Mouse (Mus musculus) ES-E14 (cell line): ENCODE results near the gene Mtmr4. TPM values are rescaled to one million over a fixed set of nuclear protein-coding genes. Genes with fewer than 3 reads are reported as not detected.

Source experiments
- DNase-seq: peaks from one replicate; pipeline ENCODE4 v3.0.0-alpha.2; 2013; ENCODE audit warnings: low read depth, low spot score
- H3K27ac ChIP-seq: 2 replicates; pipeline ENCODE4 v1.5.1; 2012; ENCODE audit warnings: low read depth, mild to moderate bottlenecking, low read length, moderate library complexity, mixed read lengths; ENCODE audit not compliant: poor library complexity, insufficient read depth, severe bottlenecking
- H3K36me3 ChIP-seq: 2 replicates; pipeline ENCODE4 v1.6.1; 2012; ENCODE audit warnings: mild to moderate bottlenecking, low read length, moderate library complexity, mixed read lengths; ENCODE audit not compliant: control insufficient read depth, poor library complexity, insufficient read depth, severe bottlenecking
- H3K4me1 ChIP-seq, 2 experiments: fragments of 150-350 bp in 1 of 2; sonication (generic) in 1 of 2; 2 replicates each; pipeline ENCODE4 v1.6.1; 2012; ENCODE audit warnings: low read length in 2 of 2, mild to moderate bottlenecking in 1 of 2, mixed read lengths in 1 of 2; ENCODE audit not compliant: control insufficient read depth in 2 of 2, insufficient read depth in 2 of 2, poor library complexity in 1 of 2
- H3K4me3 ChIP-seq, 2 experiments: fragments of 150-350 bp in 1 of 2; sonication (generic) in 1 of 2; 2 replicates each; pipeline ENCODE4 v1.5.1; 2012; ENCODE audit warnings: low read length in 2 of 2, low read depth in 1 of 2, mild to moderate bottlenecking in 1 of 2, mixed read lengths in 1 of 2; ENCODE audit not compliant: insufficient read depth in 1 of 2, poor library complexity in 1 of 2, severe bottlenecking in 1 of 2
- H3K9ac ChIP-seq: 2 replicates; pipeline ENCODE4 v1.6.1; 2012; ENCODE audit warnings: low read depth, mild to moderate bottlenecking, low read length, mixed read lengths; ENCODE audit not compliant: poor library complexity, insufficient read depth, severe bottlenecking
- H3K9me3 ChIP-seq: fragments of 150-350 bp; sonication (generic); 2 replicates; pipeline ENCODE4 v1.6.1; 2012; ENCODE audit warnings: low read depth, mild to moderate bottlenecking, low read length; ENCODE audit not compliant: control insufficient read depth, insufficient read depth
- CHD2 ChIP-seq: IDR thresholded peaks from 2 replicates; pipeline ENCODE4 v1.6.1; 2014; ENCODE audit warnings: mild to moderate bottlenecking, low read depth, low read length, inconsistent platforms
- HCFC1 ChIP-seq: IDR thresholded peaks from 2 replicates; pipeline ENCODE4 v1.6.1; 2012; ENCODE audit warnings: low read length, inconsistent platforms, borderline replicate concordance; ENCODE audit not compliant: insufficient read depth
- MAFK ChIP-seq: IDR thresholded peaks from 2 replicates; pipeline ENCODE4 v1.6.1; 2014; ENCODE audit warnings: mild to moderate bottlenecking, low read depth, low read length, inconsistent platforms; ENCODE audit not compliant: insufficient read depth
- ZC3H11A ChIP-seq: IDR thresholded peaks from 2 replicates; pipeline ENCODE4 v1.6.1; 2012; ENCODE audit warnings: low read depth, mild to moderate bottlenecking, inconsistent platforms, low read length, borderline replicate concordance
- ZNF384 ChIP-seq: IDR thresholded peaks from 2 replicates; pipeline ENCODE4 v1.6.1; 2012; ENCODE audit warnings: low read depth, low read length, inconsistent platforms
- in situ Hi-C, 2 experiments: fragments of 600-800 bp; cut with MboI; formaldehyde crosslinking; loops; one replicate each; pipeline ENCODE4 v1.15.1; 2025; ENCODE audit warnings: low sequenced_read_pairs in 2 of 2, inconsistent platforms in 1 of 2; ENCODE audit not compliant: unreplicated experiment in 2 of 2
- total RNA-seq: library from RNA; depleted of rRNA; stranded (reverse); fragments of 300-350 nt; gene quantifications from 2 replicates; pipeline ENCODE4 v1.2.3, GENCODE M21; 2012

Mtmr4 gene
- total RNA-seq, 1 experiment = 27.7 TPM

- Histone ChIP-seq H3K27ac (no peak overlapping the region), H3K36me3 (no peaks in the 10 kb centered on the region), H3K4me3 (no peak overlapping the region), H3K9me3 (no peaks in the 10 kb centered on the region), H3K9ac (no peak overlapping the region), H3K4me1 (no peaks in the 10 kb centered on the region)
- TF ChIP-seq MAFK (no peak), CHD2 (no peak), ZNF384 (no peak), ZC3H11A (no peak), HCFC1 (no peak)
- no peak for DNase-seq
- in situ Hi-C loops = no loop called here
These were observed 62.7 kb downstream of the Mtmr4 start for GRCm38 (mm10) chr11:87654693-87655092.

- TF ChIP-seq CHD2 (no peak), ZNF384 (no peak), ZC3H11A (no peak)
- Histone ChIP-seq H3K36me3 (no peaks in the 10 kb centered on the region), H3K9ac (no peak overlapping the region), H3K27ac (no peak overlapping the region), H3K4me3 (no peak overlapping the region), H3K9me3 (no peaks in the 10 kb centered on the region), H3K4me1 (no peaks in the 10 kb centered on the region)
- in situ Hi-C loops = no loop called here
- no peak for DNase-seq
These were observed 67.3 kb downstream of the Mtmr4 start for GRCm38 (mm10) chr11:87659216-87659615.

GRCm38 (mm10) chr11:87662407-87662806 lies 70.4 kb downstream of the Mtmr4 start, which contains the start of gene Rnf43:
TSS of gene Rnf43 (plus strand) at chr11:87662722.
- Histone ChIP-seq H3K9ac (peak within 1 kb of the TSS; percentile 6; the same call in 1 of the 2 replicates), H3K9me3 (no peaks in the 10 kb centered on the region), H3K27ac (no peak within 1 kb of the TSS), H3K4me1 (no peaks in the 10 kb centered on the region), H3K4me3 (peak within 1 kb of the TSS; percentile 25 to 57; a peak in 3 of 4 replicates), H3K36me3 (no peaks in the 10 kb centered on the region)
- TF ChIP-seq ZNF384 = no peak
- TF ChIP-seq CHD2 = 0 out of 2 replicates have a peak, but pooled peaks have one; percentile 35
- TF ChIP-seq MAFK = no peak
- no peak for TF ChIP-seq HCFC1
- TF ChIP-seq ZC3H11A = peak; percentile 82
- peak; percentile 93 for DNase-seq
- in situ Hi-C loops = no loop called here

GRCm38 (mm10) chr11:87662822-87663221 lies 70.9 kb downstream of the Mtmr4 start:
- H3K9me3 ChIP-seq = no peaks in the 10 kb centered on the region
- H3K36me3 ChIP-seq = no peaks in the 10 kb centered on the region
- H3K27ac ChIP-seq = no peak overlapping the region
- peak overlapping the region; percentile 6; the same call in 1 of the 2 replicates for H3K9ac ChIP-seq
- H3K4me3 ChIP-seq = peak overlapping the region; percentile 25 to 57; a peak in 3 of 4 replicates
- H3K4me1 ChIP-seq = no peaks in the 10 kb centered on the region
- TF ChIP-seq ZNF384 (no peak), ZC3H11A (no peak), CHD2 (no peak), MAFK (no peak), HCFC1 (no peak)
- in situ Hi-C loops = no loop called here
- no peak for DNase-seq

- H3K9me3 ChIP-seq = no peaks in the 10 kb centered on the region
- H3K9ac ChIP-seq = no peak overlapping the region
- TF ChIP-seq HCFC1 = no peak
- TF ChIP-seq MAFK = no peak
- TF ChIP-seq ZNF384 = no peak
- in situ Hi-C loops = no loop called here
- no peak for DNase-seq
- H3K27ac ChIP-seq = no peak overlapping the region
- no peak overlapping the region for H3K4me3 ChIP-seq
- no peaks in the 10 kb centered on the region for H3K36me3 ChIP-seq
- no peaks in the 10 kb centered on the region for H3K4me1 ChIP-seq
These were observed 72.0 kb downstream of the Mtmr4 start for GRCm38 (mm10) chr11:87663948-87664347.
